Mouse (Mus musculus): Measurements from ENCODE around the gene Dpp4. TPM values are rescaled to one million over a fixed set of nuclear protein-coding genes. Genes with fewer than 3 reads are reported as not detected.

Gene Dpp4
- polyA plus RNA-seq, 1 experiment from 2014 or later, result 1.3 TPM

DNA sequence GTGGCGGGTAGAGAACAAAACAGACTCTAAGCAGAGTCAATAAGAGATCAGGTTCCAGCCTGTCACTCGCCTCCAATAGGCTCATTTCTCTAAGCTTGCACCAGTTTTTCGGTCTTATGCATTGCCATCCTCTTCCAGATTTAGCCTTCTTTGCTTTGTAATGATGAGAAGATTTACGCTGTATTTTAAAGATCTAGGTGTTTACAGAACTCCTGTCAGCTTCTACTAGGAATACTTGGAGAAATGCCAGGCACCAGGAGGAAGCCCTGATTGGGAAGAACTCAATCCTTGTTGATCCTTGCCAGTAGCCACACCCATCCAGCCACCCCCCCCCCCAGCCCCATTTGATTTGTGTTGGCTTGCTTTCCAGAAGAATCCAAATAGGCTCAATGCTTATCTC lies 14.4 kb downstream of the Dpp4 start:
- H3K27ac ChIP-seq (ENCODE audit: low read length), result no peak overlapping the region
- no peaks in the 10 kb centered on the region for H3K4me1 ChIP-seq (replicated peaks; ENCODE audit: control insufficient read depth, insufficient read depth, low read length)
- no peak overlapping the region for H3K9ac ChIP-seq (replicated peaks; ENCODE audit: low read depth, low read length)
- no peaks in the 10 kb centered on the region for H3K9me3 ChIP-seq (ENCODE audit: control insufficient read depth, low read length)
- WGBS, result 86% methylated on average over 4 of the region's 4 CpGs
- no peak overlapping the region for H3K4me2 ChIP-seq (ENCODE audit: low read length)
- ATAC-seq, result no peak
- no peak overlapping the region for H3K4me3 ChIP-seq (replicated peaks; ENCODE audit: low read length)
- no peaks in the 10 kb centered on the region for H3K27me3 ChIP-seq (replicated peaks; ENCODE audit: control insufficient read depth, insufficient read depth, low read length)
- H3K36me3 ChIP-seq (ENCODE audit: control insufficient read depth, insufficient read depth), result no peaks in the 10 kb centered on the region

DNA sequence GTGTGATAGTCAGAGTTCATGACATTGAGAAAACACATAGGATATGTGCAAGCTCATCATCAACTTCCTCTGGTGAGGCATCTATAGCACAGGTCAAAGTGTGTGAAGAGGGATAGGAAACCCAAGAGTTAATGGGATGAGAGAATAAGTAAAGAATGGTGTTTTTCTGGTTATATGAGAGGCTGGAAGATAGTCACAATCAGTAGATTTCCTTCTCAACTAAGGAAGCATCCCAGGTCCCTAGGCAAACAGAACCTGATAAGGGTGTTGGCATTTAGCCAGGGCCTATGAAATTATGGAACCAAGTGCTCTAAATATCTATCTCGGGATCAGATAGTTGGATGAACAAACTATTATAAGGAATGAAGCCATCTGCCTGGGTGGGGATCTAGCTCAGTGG lies 15.2 kb downstream of the Dpp4 start:
- Histone ChIP-seq H3K9me3 (ENCODE audit: control insufficient read depth, low read length) (no peaks in the 10 kb centered on the region), H3K36me3 (ENCODE audit: control insufficient read depth, insufficient read depth) (no peaks in the 10 kb centered on the region), H3K4me1 (replicated peaks; ENCODE audit: control insufficient read depth, insufficient read depth, low read length) (no peaks in the 10 kb centered on the region), H3K27ac (ENCODE audit: low read length) (no peak overlapping the region), H3K4me3 (replicated peaks; ENCODE audit: low read length) (no peak overlapping the region), H3K4me2 (ENCODE audit: low read length) (no peak overlapping the region), H3K27me3 (replicated peaks; ENCODE audit: control insufficient read depth, insufficient read depth, low read length) (no peaks in the 10 kb centered on the region), H3K9ac (replicated peaks; ENCODE audit: low read depth, low read length) (no peak overlapping the region)
- 82% methylated on average over 1 of the region's 1 CpGs for WGBS
- ATAC-seq, result no peak

DNA sequence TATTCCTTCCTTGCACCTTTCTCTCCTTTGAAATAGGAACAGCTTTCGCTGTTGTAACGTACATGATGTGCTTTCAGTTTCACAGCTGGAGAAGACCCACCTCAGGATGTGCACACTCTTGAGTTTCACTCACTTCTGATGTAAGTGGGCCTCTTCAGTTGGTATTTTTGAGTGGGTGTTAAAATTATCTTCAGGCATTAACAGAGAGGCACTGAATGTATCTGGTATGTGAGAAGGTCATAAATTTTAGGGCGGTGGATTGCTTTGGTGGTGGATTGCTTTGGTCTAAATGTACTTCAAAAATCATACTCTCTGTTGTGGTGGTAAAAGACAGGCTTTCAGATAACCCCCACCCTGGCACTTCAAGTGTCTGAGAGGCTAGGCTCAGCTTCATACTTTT lies 17.2 kb downstream of the Dpp4 start:
- Histone ChIP-seq H3K27me3 (replicated peaks; ENCODE audit: control insufficient read depth, insufficient read depth, low read length) (no peaks in the 10 kb centered on the region), H3K36me3 (ENCODE audit: control insufficient read depth, insufficient read depth) (no peaks in the 10 kb centered on the region), H3K4me2 (ENCODE audit: low read length) (no peak overlapping the region), H3K4me1 (replicated peaks; ENCODE audit: control insufficient read depth, insufficient read depth, low read length) (no peaks in the 10 kb centered on the region), H3K9ac (replicated peaks; ENCODE audit: low read depth, low read length) (no peak overlapping the region), H3K9me3 (ENCODE audit: control insufficient read depth, low read length) (no peaks in the 10 kb centered on the region), H3K4me3 (replicated peaks; ENCODE audit: low read length) (no peak overlapping the region), H3K27ac (ENCODE audit: low read length) (no peak overlapping the region)
- 89% methylated on average over 3 of the region's 3 CpGs for WGBS
- ATAC-seq, result no peak

DNA sequence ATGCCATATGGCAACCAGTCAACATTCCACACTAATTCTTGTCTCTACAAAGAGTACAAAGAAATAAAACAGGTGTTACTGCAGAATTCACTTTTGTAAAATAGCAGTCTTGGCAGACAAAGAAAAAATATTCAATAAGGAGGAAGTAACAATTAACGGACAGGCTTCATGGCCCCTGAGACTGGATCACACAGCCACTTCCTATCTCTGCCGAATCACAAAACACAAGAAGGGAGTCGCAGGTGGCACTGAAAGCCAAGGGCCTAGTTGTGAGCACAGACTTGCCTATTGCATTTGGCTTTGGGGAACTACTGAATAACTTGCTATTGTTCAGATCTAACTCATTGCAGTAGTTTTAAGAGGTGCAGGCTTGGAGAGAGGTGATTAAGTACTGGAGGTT lies 19.9 kb downstream of the Dpp4 start:
- WGBS, result 66% methylated on average over 3 of the region's 3 CpGs

DNA sequence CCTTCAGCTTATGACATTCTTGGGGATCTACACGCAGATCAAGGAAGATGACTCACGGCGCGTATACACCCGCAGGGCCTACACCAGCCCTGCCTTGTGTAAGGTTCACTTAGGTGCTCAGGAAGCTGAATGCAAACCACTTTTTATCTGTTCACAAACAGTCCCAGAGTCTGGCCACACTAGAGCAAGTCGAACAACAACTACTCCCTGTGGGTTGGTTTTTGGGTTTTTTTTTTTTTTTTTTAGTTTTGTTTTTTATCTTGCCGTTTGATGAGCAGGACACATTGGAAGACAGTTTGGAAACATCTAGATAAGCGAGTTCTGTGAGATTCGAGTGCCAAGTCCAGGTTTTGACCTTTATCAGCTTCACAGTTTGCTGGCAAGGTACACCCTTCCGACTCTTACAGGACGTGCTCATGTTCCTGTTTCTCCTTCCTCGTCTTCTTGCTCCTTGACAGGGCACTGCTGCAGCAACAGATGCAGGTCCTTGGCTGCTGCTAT lies 21.0 kb downstream of the Dpp4 start:
- H3K4me1 ChIP-seq (replicated peaks; ENCODE audit: control insufficient read depth, insufficient read depth, low read length), result no peaks in the 10 kb centered on the region
- no peaks in the 10 kb centered on the region for H3K36me3 ChIP-seq (ENCODE audit: control insufficient read depth, insufficient read depth)
- WGBS, result 87% methylated on average over 12 of the region's 12 CpGs
- no peaks in the 10 kb centered on the region for H3K9me3 ChIP-seq (ENCODE audit: control insufficient read depth, low read length)
- no peak for ATAC-seq
- no peak overlapping the region for H3K4me2 ChIP-seq (ENCODE audit: low read length)
- no peak overlapping the region for H3K27ac ChIP-seq (ENCODE audit: low read length)
- H3K4me3 ChIP-seq (replicated peaks; ENCODE audit: low read length), result no peak overlapping the region
- H3K9ac ChIP-seq (replicated peaks; ENCODE audit: low read depth, low read length), result no peak overlapping the region
- no peaks in the 10 kb centered on the region for H3K27me3 ChIP-seq (replicated peaks; ENCODE audit: control insufficient read depth, insufficient read depth, low read length)

More for the DNA sequence above, 19.9 kb downstream of the Dpp4 start:
- no peak overlapping the region for H3K9ac ChIP-seq (replicated peaks; ENCODE audit: low read depth, low read length)
- H3K9me3 ChIP-seq (ENCODE audit: control insufficient read depth, low read length), result no peaks in the 10 kb centered on the region
- no peaks in the 10 kb centered on the region for H3K4me1 ChIP-seq (replicated peaks; ENCODE audit: control insufficient read depth, insufficient read depth, low read length)
- no peak overlapping the region for H3K4me2 ChIP-seq (ENCODE audit: low read length)
- no peaks in the 10 kb centered on the region for H3K36me3 ChIP-seq (ENCODE audit: control insufficient read depth, insufficient read depth)
- H3K4me3 ChIP-seq (replicated peaks; ENCODE audit: low read length), result no peak overlapping the region
- H3K27me3 ChIP-seq (replicated peaks; ENCODE audit: control insufficient read depth, insufficient read depth, low read length), result no peaks in the 10 kb centered on the region
- ATAC-seq, result no peak
- H3K27ac ChIP-seq (ENCODE audit: low read length), result no peak overlapping the region

DNA sequence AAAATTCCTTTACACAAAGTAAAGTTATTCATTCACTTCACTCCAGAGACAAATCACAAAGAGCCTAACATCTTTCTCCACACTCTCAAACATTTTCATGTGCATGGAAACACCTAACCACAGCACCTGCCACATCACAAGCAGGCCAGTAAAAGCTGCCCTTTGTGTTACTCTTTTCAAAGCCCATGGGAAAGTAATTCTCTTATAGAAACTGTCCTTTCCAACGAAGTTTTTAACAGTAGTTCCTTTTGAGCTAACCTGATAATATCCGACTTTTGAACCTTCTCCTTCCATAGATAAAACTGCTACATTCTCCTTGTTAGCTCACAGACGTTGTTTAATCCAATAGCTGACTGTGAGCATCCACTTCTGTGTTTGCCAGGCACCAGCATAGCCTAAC lies 21.7 kb downstream of the Dpp4 start:
- H3K9me3 ChIP-seq (ENCODE audit: control insufficient read depth, low read length), result no peaks in the 10 kb centered on the region
- H3K4me2 ChIP-seq (ENCODE audit: low read length), result no peak overlapping the region
- H3K27ac ChIP-seq (ENCODE audit: low read length), result no peak overlapping the region
- H3K4me3 ChIP-seq (replicated peaks; ENCODE audit: low read length), result no peak overlapping the region
- H3K4me1 ChIP-seq (replicated peaks; ENCODE audit: control insufficient read depth, insufficient read depth, low read length), result no peaks in the 10 kb centered on the region
- 50% methylated on average over 3 of the region's 3 CpGs for WGBS
- no peak for ATAC-seq
- no peaks in the 10 kb centered on the region for H3K27me3 ChIP-seq (replicated peaks; ENCODE audit: control insufficient read depth, insufficient read depth, low read length)
- no peaks in the 10 kb centered on the region for H3K36me3 ChIP-seq (ENCODE audit: control insufficient read depth, insufficient read depth)
- H3K9ac ChIP-seq (replicated peaks; ENCODE audit: low read depth, low read length), result no peak overlapping the region

DNA sequence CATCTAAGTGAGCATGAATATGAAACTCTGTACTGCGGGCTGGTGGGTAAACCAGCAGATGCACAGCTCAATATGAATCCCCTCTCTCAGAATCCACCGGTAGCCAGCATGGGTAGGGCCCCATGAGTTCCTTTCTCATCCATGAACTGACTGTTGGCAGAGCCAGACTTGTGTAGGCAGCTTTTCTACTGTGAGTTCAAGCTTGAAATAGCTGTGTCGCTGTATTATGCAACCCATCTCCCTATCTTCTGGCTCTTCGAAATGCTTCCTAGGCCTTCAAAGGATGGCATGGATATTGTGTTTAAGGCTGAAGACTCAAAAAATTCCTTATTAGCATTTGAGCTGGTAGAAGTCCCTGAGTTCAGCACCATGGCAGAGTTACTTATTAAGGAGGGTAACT lies 23.2 kb downstream of the Dpp4 start:
- no peak for ATAC-seq
- no peaks in the 10 kb centered on the region for H3K4me1 ChIP-seq (replicated peaks; ENCODE audit: control insufficient read depth, insufficient read depth, low read length)

DNA sequence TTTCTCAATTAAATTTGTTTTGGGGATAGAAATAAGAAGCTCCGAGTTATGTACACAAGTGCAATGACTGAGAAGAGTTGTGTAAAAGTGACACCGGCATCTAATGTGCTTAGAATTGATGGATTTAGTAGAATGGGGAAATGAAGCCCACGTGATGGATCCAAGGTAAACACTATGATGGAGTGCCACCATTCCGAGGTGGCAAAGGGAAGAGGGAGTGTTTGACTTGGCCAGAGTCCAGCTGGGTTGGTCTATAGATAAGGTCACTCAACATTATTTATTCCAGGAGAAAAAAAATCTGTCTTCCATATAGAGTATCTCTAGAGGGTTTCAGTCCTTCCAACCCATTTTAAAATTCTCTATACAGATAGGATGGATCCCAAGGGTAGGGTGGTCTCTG lies 28.8 kb downstream of the Dpp4 start:
- WGBS, result 89% methylated on average over 4 of the region's 4 CpGs
- H3K9me3 ChIP-seq (ENCODE audit: control insufficient read depth, low read length), result no peaks in the 10 kb centered on the region

More for the DNA sequence above, 23.2 kb downstream of the Dpp4 start:
- Histone ChIP-seq H3K36me3 (ENCODE audit: control insufficient read depth, insufficient read depth) (no peaks in the 10 kb centered on the region), H3K4me3 (replicated peaks; ENCODE audit: low read length) (no peak overlapping the region), H3K9me3 (ENCODE audit: control insufficient read depth, low read length) (no peaks in the 10 kb centered on the region), H3K9ac (replicated peaks; ENCODE audit: low read depth, low read length) (no peak overlapping the region), H3K27me3 (replicated peaks; ENCODE audit: control insufficient read depth, insufficient read depth, low read length) (no peaks in the 10 kb centered on the region), H3K27ac (ENCODE audit: low read length) (no peak overlapping the region), H3K4me2 (ENCODE audit: low read length) (no peak overlapping the region)
- 92% methylated on average over 4 of the region's 4 CpGs for WGBS

DNA sequence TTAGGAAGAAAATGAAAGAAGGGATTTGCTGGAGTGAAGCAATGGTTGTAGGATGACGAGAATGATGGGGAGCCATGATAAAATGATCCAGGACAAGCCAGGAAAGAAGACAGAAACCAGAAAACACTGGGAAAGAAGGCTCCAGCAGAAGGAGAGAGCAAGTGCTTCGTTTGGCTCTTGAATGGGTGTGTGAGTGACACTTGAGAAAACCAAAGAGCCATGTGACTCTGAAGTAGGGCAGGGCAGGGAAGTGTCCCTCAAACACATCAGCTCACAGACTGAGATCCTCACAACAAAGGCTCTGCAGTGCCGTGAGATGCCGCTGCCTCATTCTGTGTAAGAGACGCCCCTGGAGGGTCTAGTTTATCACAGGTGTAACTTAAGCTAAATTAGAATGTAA lies 29.6 kb downstream of the Dpp4 start:
- WGBS, result 62% methylated on average over 5 of the region's 5 CpGs
- Histone ChIP-seq H3K36me3 (ENCODE audit: control insufficient read depth, insufficient read depth) (no peaks in the 10 kb centered on the region), H3K4me3 (replicated peaks; ENCODE audit: low read length) (no peak overlapping the region), H3K27ac (ENCODE audit: low read length) (no peak overlapping the region), H3K4me1 (replicated peaks; ENCODE audit: control insufficient read depth, insufficient read depth, low read length) (no peaks in the 10 kb centered on the region), H3K27me3 (replicated peaks; ENCODE audit: control insufficient read depth, insufficient read depth, low read length) (no peaks in the 10 kb centered on the region), H3K9ac (replicated peaks; ENCODE audit: low read depth, low read length) (no peak overlapping the region), H3K4me2 (ENCODE audit: low read length) (no peak overlapping the region), H3K9me3 (ENCODE audit: control insufficient read depth, low read length) (no peaks in the 10 kb centered on the region)
- no peak for ATAC-seq

More for the DNA sequence above, 28.8 kb downstream of the Dpp4 start:
- no peak overlapping the region for H3K4me3 ChIP-seq (replicated peaks; ENCODE audit: low read length)
- no peak overlapping the region for H3K9ac ChIP-seq (replicated peaks; ENCODE audit: low read depth, low read length)
- no peak overlapping the region for H3K4me2 ChIP-seq (ENCODE audit: low read length)
- H3K27ac ChIP-seq (ENCODE audit: low read length), result no peak overlapping the region
- no peaks in the 10 kb centered on the region for H3K36me3 ChIP-seq (ENCODE audit: control insufficient read depth, insufficient read depth)
- ATAC-seq, result no peak
- H3K27me3 ChIP-seq (replicated peaks; ENCODE audit: control insufficient read depth, insufficient read depth, low read length), result no peaks in the 10 kb centered on the region
- no peaks in the 10 kb centered on the region for H3K4me1 ChIP-seq (replicated peaks; ENCODE audit: control insufficient read depth, insufficient read depth, low read length)

DNA sequence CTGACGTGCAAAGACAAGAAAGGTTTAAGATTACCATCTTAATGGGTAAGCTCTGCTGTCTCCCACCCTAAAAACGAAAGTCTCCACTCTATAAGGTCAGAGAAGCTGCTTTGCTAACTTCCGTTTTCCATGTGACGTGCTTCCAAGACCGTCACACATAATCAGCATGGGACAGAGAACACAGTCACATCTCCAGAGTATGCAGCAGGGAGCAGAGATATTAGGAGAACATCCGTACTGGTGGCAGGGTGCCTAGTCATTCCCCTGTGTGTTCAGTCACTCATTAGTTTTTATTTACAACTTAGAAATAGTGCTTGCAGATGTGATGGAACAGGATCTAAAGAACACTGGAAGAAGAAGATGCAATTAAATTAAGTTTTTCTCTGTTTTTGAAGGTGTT lies 30.3 kb downstream of the Dpp4 start:
- H3K27ac ChIP-seq (ENCODE audit: low read length), result no peak overlapping the region
- H3K4me2 ChIP-seq (ENCODE audit: low read length), result no peak overlapping the region
- no peak for ATAC-seq
- H3K4me1 ChIP-seq (replicated peaks; ENCODE audit: control insufficient read depth, insufficient read depth, low read length), result no peaks in the 10 kb centered on the region
- H3K9ac ChIP-seq (replicated peaks; ENCODE audit: low read depth, low read length), result no peak overlapping the region
- no peaks in the 10 kb centered on the region for H3K36me3 ChIP-seq (ENCODE audit: control insufficient read depth, insufficient read depth)
- WGBS, result 86% methylated on average over 6 of the region's 6 CpGs
- H3K9me3 ChIP-seq (ENCODE audit: control insufficient read depth, low read length), result no peaks in the 10 kb centered on the region
- H3K4me3 ChIP-seq (replicated peaks; ENCODE audit: low read length), result no peak overlapping the region
- no peaks in the 10 kb centered on the region for H3K27me3 ChIP-seq (replicated peaks; ENCODE audit: control insufficient read depth, insufficient read depth, low read length)
